Mouse (Mus musculus) embryonic facial prominence, embryonic 11.5 days (tissue): ENCODE data around the gene Tspan18. TPM values are rescaled to one million over a fixed set of nuclear protein-coding genes. Genes with fewer than 3 reads are reported as not detected.

Source experiments
- ATAC-seq: fragments of 200-750 bp; cut with Nextera tagmentation; replicated peaks from 2 replicates; pipeline ENCODE4 v1.8.0; 2017; ENCODE audit warnings: low read depth; ENCODE audit not compliant: insufficient number of reproducible peaks, low FRiP score, low TSS enrichment
- DNase-seq: peaks from one replicate; pipeline ENCODE4 v3.0.0-alpha.2; 2015; ENCODE audit warnings: low spot score
- H3K27ac ChIP-seq: fragments of 300-500 bp; sonication (generic); replicated peaks from 2 replicates; pipeline ENCODE4 v1.5.1; 2014; ENCODE audit warnings: mild to moderate bottlenecking, low read depth, low read length, control low read depth
- H3K27me3 ChIP-seq: fragments of 300-500 bp; sonication (generic); 2 replicates; pipeline ENCODE4 v1.6.1; 2014; ENCODE audit warnings: mild to moderate bottlenecking, low read length, moderate library complexity, mixed read lengths; ENCODE audit not compliant: control insufficient read depth, insufficient read depth
- H3K36me3 ChIP-seq: fragments of 300-500 bp; sonication (generic); replicated peaks from 2 replicates; pipeline ENCODE4 v1.6.1; 2014; ENCODE audit warnings: low read depth, mild to moderate bottlenecking, low read length, moderate library complexity, mixed read lengths; ENCODE audit not compliant: control insufficient read depth, insufficient read depth
- H3K4me1 ChIP-seq: fragments of 300-500 bp; sonication (generic); 2 replicates; pipeline ENCODE4 v1.6.1; 2014; ENCODE audit warnings: low read length, mixed read lengths; ENCODE audit not compliant: control insufficient read depth, insufficient read depth
- H3K4me2 ChIP-seq: fragments of 300-500 bp; sonication (generic); 2 replicates; pipeline ENCODE4 v1.6.1; 2014; ENCODE audit warnings: low read depth, mild to moderate bottlenecking, control low read depth, low read length, moderate library complexity
- H3K4me3 ChIP-seq: fragments of 300-500 bp; sonication (generic); 2 replicates; pipeline ENCODE4 v1.5.1; 2014; ENCODE audit warnings: low read depth, low read length, control low read depth
- H3K9ac ChIP-seq: fragments of 300-500 bp; sonication (generic); replicated peaks from 2 replicates; pipeline ENCODE4 v1.6.1; 2014; ENCODE audit warnings: mild to moderate bottlenecking, control low read depth, low read length
- H3K9me3 ChIP-seq: fragments of 300-500 bp; sonication (generic); replicated peaks from 2 replicates; pipeline ENCODE4 v1.6.1; 2016; ENCODE audit warnings: mild to moderate bottlenecking, low read length, inconsistent platforms, mixed read lengths; ENCODE audit not compliant: control insufficient read depth
- WGBS: fragments of 180-500 bp; shearing (Covaris S2); extraction: QIAGEN DNeasy Blood & Tissue Kit; methylation state at CpG from one replicate; pipeline ENCODE4 v1.1.7; 2014; 5-methylcytosine and 5-hydroxymethylcytosine counted together
- polyA plus RNA-seq: library from polyadenylated mRNA; unstranded; fragments of >200 nt; fragmentation: Nextera tagmentation; extraction: Ambion mirVana; gene quantifications from 2 replicates; pipeline ENCODE4 v1.2.1, GENCODE M21; 2014

Gene Tspan18
- polyA plus RNA-seq, 1 experiment from 2014 or later, result 21.6 TPM

DNA sequence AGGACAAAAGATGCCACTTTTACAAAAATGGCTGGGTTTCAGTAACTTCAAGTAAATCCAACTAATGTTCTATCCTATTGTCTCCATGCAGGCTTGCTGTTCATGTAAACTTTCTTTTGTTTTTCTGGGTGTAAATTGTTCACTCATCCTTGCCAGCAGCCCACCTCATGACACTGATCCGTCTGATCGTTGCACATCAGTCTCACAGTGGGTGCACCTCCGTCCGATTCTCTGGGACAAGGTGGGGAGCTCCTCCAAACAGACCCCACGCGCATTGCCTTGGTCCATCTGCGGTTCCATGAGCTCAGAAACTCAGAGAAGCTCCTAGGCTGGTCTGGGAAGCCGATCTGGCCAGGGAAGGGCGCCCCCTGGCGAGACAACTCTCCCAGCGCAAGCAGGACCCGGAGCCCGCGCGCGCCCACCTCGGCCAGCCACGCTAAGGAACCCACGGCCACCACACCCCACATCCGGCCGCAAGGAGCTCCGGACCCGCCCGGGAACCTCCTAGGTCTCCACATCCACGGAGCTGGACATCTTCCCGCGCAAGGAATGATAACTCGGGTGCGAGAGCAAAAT lies 976 bp downstream of the Tspan18 start:
- DNase-seq, result peak; percentile 90
- no peak overlapping the region; the same call in 1 of the 2 replicates for H3K27ac ChIP-seq
- 2% methylated on average over 29 of the region's 29 CpGs for WGBS

DNA sequence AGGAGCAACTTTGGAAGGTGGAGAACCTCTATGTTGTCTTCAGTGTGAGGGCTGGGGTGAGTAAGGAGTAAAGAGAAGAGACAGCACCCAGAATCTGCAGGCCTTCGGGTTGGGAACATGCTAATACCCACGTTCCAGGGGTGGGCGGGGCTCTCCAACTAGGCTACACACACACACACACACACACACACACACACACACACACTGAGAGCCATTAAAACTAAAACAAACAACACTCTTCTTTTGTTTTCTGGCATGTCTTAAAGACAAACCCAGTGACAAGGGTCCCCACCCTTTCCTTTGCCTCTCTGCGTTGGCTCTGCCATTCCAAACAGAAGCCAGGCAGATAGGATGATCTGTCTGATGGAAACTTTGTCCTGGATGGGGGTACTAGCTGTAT lies 2.0 kb downstream of the Tspan18 start:
- H3K9ac ChIP-seq, result no peak overlapping the region
- no peaks in the 10 kb centered on the region for H3K27me3 ChIP-seq
- no peaks in the 10 kb centered on the region; the same call in 1 of the 2 replicates for H3K4me1 ChIP-seq
- no peak overlapping the region for H3K4me3 ChIP-seq
- ATAC-seq (no peak), DNase-seq (no peak)
- no peak overlapping the region for H3K27ac ChIP-seq
- H3K36me3 ChIP-seq, result no peaks in the 10 kb centered on the region
- WGBS, result 87% methylated on average over 4 of the region's 4 CpGs
- no peaks in the 10 kb centered on the region for H3K9me3 ChIP-seq
- H3K4me2 ChIP-seq, result peak overlapping the region; percentile 8; the same call in 1 of the 2 replicates

More for the DNA sequence above, 976 bp downstream of the Tspan18 start:
- no peaks in the 10 kb centered on the region for H3K27me3 ChIP-seq
- peak overlapping the region; percentile 59 for H3K9ac ChIP-seq
- no peaks in the 10 kb centered on the region for H3K9me3 ChIP-seq
- peak; percentile 56 for ATAC-seq
- H3K4me3 ChIP-seq, result peak overlapping the region; percentile 65
- H3K4me2 ChIP-seq, result peak overlapping the region; percentile 100
- no peaks in the 10 kb centered on the region for H3K36me3 ChIP-seq
- H3K4me1 ChIP-seq, result no peaks in the 10 kb centered on the region; the same call in 1 of the 2 replicates

DNA sequence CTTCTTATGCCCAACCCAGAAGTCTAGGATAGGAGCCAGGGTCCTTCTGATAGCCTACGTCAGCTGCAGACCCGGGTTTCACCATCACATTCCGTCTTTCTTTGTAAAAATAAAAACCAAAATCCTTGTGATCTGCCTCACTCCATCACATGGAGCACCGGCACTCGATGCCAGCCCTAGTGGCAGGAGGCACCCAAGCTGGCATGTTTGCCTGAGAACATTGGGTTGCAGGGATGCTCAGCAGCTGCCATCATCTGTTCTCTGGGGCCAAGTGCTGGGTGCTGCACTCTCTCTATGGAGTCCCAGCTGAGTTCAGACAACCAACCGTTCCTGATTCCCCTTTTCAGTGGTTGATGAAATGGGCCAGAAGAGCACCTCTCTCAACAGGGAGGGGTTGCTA lies 3.2 kb downstream of the Tspan18 start:
- ATAC-seq, result no peak
- Histone ChIP-seq H3K4me3 (no peak overlapping the region), H3K9ac (no peak overlapping the region), H3K36me3 (no peaks in the 10 kb centered on the region), H3K4me2 (no peak overlapping the region), H3K27ac (no peak overlapping the region), H3K4me1 (no peaks in the 10 kb centered on the region; the same call in 1 of the 2 replicates), H3K27me3 (no peaks in the 10 kb centered on the region), H3K9me3 (no peaks in the 10 kb centered on the region)
- no peak for DNase-seq
- whole genome bisulfite sequencing, result 90% methylated on average over 6 of the region's 6 CpGs

DNA sequence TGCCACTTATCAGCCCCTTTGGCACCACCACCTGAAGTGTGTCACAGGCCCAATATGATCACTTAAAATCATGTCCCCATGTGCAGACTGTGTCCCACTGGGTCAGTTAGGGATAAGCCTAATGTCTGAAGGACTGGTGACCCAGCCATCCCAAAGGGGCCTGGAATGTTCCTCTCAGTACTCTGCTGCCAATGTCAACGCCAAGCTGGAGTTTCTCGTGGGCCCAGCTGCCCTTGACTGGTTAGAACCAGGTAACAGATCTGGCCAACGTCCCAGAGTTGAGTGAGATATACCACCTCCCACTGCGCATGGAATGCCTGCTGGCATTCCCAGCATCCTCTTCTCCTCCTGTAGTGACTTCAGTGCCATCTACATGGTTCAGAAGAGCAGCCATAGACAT lies 5.2 kb downstream of the Tspan18 start:
- WGBS, result 86% methylated on average over 4 of the region's 4 CpGs
- Histone ChIP-seq H3K36me3 (no peaks in the 10 kb centered on the region), H3K4me2 (no peak overlapping the region), H3K4me3 (no peak overlapping the region), H3K9ac (no peak overlapping the region), H3K27ac (no peak overlapping the region), H3K4me1 (no peaks in the 10 kb centered on the region), H3K27me3 (no peaks in the 10 kb centered on the region), H3K9me3 (no peaks in the 10 kb centered on the region)
- ATAC-seq (no peak), DNase-seq (no peak)

DNA sequence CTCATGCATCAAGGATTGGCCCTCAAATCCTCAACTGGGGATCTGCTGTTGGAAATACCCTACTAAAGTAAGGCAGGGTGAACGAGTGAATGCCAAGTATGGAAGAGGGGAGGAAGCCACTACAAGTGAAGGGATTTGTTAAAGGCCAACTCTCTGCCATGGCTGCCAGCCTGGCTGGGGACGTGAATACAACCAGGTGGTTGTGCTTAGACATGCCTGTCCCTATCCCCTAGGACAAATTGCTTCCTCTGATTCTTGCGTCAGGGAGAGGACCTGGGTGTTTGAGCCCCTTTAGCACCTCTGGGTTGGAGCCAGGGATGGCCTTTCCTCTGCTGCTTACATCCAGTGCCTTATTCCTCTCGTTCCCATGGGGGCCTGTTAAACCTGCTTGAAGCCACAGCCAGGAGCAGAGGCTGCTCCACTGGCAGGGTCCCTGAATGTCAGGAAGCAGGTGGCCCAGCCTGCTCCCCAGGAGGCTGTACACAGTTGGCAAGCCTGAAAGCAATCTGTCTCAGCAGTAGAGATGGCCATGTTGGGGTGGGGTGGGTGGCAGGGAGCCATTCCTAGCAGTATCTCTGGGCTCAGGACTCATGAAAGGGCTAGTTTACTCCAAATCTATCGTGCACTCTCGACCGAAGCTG lies 6.3 kb downstream of the Tspan18 start:
- no peaks in the 10 kb centered on the region for H3K4me1 ChIP-seq

DNA sequence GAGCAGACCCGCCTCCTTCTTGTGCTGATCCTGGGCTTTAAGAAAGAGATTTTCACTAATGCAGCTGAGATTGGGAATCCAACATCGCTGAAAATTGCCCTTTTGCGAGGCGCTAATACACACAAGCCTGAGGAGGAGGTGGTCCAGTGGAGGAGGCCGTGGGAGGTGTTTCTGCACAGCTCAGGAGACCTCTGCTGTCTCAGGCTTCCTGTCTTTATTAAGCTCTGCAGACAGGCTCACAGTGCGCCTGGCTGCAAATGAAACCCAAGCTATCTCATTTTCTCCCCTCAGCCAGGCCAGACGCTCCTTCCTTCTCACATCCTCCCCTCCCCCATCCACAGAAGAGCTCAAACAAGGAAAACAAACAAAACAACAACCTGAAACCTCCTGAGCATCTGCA lies 9.6 kb downstream of the Tspan18 start:
- Histone ChIP-seq H3K9me3 (no peaks in the 10 kb centered on the region), H3K9ac (no peak overlapping the region), H3K4me2 (no peak overlapping the region), H3K4me1 (0 out of 2 replicates have a peak, but pooled peaks cover 3% of the 10 kb centered on the region), H3K36me3 (no peaks in the 10 kb centered on the region), H3K27me3 (no peaks in the 10 kb centered on the region), H3K4me3 (no peak overlapping the region), H3K27ac (no peak overlapping the region)
- ATAC-seq, result no peak
- peak; percentile 12 for DNase-seq
- WGBS, result 44% methylated on average over 7 of the region's 7 CpGs

More for the DNA sequence above, 6.3 kb downstream of the Tspan18 start:
- Histone ChIP-seq H3K27ac (no peak overlapping the region), H3K4me2 (no peak overlapping the region), H3K36me3 (no peaks in the 10 kb centered on the region), H3K9ac (no peak overlapping the region), H3K4me3 (no peak overlapping the region), H3K9me3 (no peaks in the 10 kb centered on the region), H3K27me3 (no peaks in the 10 kb centered on the region)
- WGBS, result 67% methylated on average over 7 of the region's 7 CpGs
- DNase-seq (no peak), ATAC-seq (no peak)

DNA sequence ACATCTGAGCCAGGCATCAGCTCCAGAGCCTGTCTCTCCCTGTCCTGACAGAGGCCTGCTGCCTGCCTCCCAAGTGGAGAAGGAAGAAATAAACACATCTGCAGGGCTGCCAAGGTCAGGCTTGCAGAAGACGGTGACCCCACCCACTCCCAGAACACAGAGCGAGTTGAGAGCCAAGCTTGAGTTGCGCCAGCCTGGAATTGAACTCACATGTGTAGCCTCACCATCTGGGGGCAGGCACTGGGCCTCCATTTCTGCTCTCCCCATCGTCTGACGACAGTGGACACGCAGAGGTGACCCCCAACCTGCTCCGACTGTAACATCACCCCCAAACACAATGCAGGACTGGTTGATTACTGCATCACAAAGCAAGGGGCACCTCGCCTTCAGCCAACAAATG lies 12.4 kb downstream of the Tspan18 start:
- Histone ChIP-seq H3K36me3 (no peaks in the 10 kb centered on the region), H3K9ac (no peak overlapping the region), H3K4me2 (no peak overlapping the region), H3K9me3 (no peaks in the 10 kb centered on the region), H3K27ac (no peak overlapping the region), H3K27me3 (no peaks in the 10 kb centered on the region), H3K4me1 (0 out of 2 replicates have a peak, but pooled peaks cover 3% of the 10 kb centered on the region), H3K4me3 (no peak overlapping the region)
- DNase-seq (no peak), ATAC-seq (no peak)
- WGBS, result 69% methylated on average over 8 of the region's 8 CpGs

DNA sequence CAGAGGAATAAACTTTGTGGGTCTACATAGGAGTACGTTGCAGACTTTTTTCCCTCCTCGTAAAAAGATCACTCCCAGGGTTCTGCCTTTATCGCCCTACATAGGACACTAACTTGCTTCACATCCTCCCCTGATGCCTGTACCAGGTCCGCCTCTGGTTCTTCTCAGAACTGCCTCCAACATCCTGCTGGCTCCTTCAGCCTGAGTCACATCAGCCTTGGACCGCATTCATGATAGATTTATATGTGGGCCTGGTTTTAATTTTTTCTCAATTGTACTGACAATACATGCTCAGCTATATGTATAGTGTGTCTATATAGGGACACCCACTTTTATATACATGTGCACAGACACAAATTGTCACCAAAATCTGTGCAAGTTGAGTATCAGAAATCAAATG lies 14.0 kb downstream of the Tspan18 start:
- Histone ChIP-seq H3K27me3 (no peaks in the 10 kb centered on the region), H3K4me2 (no peak overlapping the region), H3K9ac (no peak overlapping the region), H3K9me3 (no peaks in the 10 kb centered on the region), H3K27ac (no peak overlapping the region), H3K4me1 (0 out of 2 replicates have a peak, but pooled peaks cover 3% of the 10 kb centered on the region), H3K4me3 (no peak overlapping the region), H3K36me3 (no peaks in the 10 kb centered on the region)
- ATAC-seq (no peak), DNase-seq (no peak)
- WGBS, result 83% methylated on average over 5 of the region's 5 CpGs
